Mouse (Mus musculus): ENCODE measurements around the gene Tmcc1. TPM values are rescaled to one million over a fixed set of nuclear protein-coding genes. Genes with fewer than 3 reads are reported as not detected.

Tmcc1 gene
- polyA plus RNA-seq, 1 experiment from 2014 or later = 21.0 TPM

DNA sequence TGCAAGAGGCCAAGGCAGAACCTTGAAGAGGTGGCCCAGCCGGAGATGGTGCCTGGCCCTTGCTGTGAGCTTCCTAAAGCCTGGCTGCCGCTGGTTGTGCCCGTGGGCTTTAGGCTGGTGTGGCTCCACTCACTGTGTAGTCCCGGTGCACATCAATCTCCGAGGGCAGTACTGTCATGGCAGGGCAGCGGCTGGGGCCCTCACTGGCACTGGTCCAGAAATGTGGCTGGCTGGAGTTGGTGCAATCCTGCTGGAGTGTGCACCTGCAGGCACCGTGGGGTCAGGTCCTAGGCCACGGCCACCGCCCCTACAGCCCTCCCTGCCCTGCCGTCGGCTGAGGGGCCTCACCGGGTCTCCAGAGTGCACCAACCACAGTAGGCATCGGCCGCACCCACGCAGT lies 215.5 kb downstream of the Tmcc1 start:
- no peak for DNase-seq (ENCODE audit: low spot score)
- Histone ChIP-seq H3K36me3 (ENCODE audit: control insufficient read depth, insufficient read depth, low read length) (no peaks in the 10 kb centered on the region), H3K9me3 (ENCODE audit: control insufficient read depth, low read length) (no peaks in the 10 kb centered on the region), H3K9ac (ENCODE audit: low read length) (no peak overlapping the region; the same call in 1 of the 2 replicates), H3K4me2 (ENCODE audit: low read depth, low read length, severe bottlenecking) (no peak overlapping the region), H3K27me3 (ENCODE audit: control insufficient read depth, insufficient read depth, low read length) (no peaks in the 10 kb centered on the region), H3K4me3 (ENCODE audit: low read depth, low read length) (no peak overlapping the region), H3K27ac (ENCODE audit: low read depth, low read length) (no peak overlapping the region), H3K4me1 (replicated peaks; ENCODE audit: control insufficient read depth, insufficient read depth, low read length) (no peaks in the 10 kb centered on the region)
- ATAC-seq (replicated peaks; ENCODE audit: low FRiP score) = no peak
- WGBS = 91% methylated on average over 15 of the region's 15 CpGs

DNA sequence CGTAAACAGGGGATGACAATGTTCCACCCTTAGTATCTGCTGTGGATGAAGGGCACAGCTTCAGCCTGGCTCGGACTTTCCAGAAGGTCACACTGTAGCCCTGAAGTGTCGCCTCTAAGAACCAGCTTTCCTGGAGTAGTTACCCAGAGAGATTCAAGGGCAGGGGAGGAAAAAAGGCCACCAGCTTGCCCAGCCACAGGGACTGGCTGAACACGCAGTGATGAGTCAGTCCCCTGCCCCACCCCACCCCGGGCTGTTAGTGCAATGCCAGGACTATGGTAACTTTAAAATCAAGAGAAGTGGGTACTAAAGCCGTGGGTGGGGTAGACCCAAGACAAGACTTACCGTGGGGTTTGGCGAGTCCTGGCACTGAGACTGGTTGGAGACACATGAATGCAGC lies 217.7 kb downstream of the Tmcc1 start:
- H3K9me3 ChIP-seq (ENCODE audit: control insufficient read depth, low read length) = no peaks in the 10 kb centered on the region
- no peaks in the 10 kb centered on the region for H3K36me3 ChIP-seq (ENCODE audit: control insufficient read depth, insufficient read depth, low read length)
- H3K27me3 ChIP-seq (ENCODE audit: control insufficient read depth, insufficient read depth, low read length) = no peaks in the 10 kb centered on the region
- H3K27ac ChIP-seq (ENCODE audit: low read depth, low read length) = no peak overlapping the region
- ATAC-seq (replicated peaks; ENCODE audit: low FRiP score) (no peak), DNase-seq (ENCODE audit: low spot score) (no peak)
- 94% methylated on average over 8 of the region's 8 CpGs for WGBS
- no peak overlapping the region for H3K4me3 ChIP-seq (ENCODE audit: low read depth, low read length)
- no peak overlapping the region for H3K4me2 ChIP-seq (ENCODE audit: low read depth, low read length, severe bottlenecking)
- H3K4me1 ChIP-seq (replicated peaks; ENCODE audit: control insufficient read depth, insufficient read depth, low read length) = 0 out of 2 replicates have a peak, but pooled peaks cover 2% of the 10 kb centered on the region
- no peak overlapping the region for H3K9ac ChIP-seq (ENCODE audit: low read length)

DNA sequence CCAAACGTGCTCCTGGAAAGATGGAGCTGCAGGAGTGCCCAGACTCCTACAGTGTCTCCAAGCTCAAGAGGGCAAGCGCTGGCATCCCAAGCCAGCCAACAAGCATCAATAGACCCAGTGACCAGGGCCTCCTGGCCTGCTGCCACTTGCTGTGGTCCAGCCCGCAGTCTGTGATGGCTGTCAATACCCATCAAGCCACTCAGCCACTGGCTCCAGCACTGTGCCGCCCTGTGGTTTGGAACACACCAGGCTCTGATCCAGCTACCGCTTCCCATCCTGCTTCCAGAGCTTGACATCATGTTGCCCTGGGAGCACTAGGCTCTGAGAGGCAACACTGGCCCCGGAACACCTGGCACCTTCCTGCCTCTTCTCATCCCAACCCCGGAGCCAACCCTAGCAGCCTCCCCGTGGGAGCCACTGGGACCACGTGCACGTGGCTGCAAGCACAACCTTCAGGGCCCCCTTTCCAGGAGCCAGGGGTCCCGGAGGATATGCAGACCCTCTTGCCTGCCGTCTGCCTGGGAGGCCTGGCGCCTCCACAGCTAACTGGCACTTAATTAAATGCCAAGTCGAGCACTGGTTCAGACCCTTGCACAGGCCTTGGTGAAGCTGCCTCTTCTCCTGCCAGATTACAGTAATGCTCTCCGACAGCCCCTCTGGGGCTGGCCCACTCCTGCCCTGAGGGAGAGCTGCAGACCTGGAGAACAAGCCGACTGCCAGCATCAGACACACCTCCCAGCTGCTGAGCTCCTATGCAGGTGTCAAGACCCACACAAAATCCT lies 219.2 kb downstream of the Tmcc1 start:
- WGBS = 79% methylated on average over 16 of the region's 16 CpGs

DNA sequence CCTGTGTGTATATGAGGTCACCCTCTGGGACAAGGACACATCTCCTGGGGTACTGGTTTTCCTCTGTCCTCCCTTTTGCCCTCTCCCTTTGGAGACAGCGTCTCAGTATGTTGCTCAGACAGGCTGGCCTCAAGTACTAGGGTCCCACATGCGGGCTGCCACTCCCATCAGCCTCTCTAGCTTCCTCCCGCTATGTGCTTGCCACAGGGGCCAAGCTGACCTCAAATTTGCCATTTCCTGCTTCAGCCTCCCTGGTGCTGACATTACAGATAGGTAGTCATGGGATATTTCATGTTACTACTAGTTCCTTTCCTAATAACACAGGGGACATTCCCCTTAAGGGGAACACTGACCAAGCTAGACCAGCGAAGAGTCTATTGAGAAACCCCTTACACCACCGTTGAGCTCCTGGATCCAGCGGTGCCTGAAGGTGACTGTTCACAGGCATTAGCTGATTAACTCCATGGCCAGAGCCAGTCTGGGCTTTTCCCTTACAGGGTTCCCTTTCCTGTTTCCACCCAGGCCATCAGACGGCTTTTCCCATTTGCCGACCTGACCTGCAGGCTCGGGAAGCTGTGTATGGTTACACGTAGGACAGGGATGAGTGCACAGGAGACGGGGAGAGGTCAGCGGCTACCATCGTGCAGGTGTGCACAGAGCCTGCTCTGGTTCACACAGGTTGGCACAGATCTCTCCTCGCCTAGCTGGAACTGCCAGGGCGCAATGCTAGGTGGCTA lies 220.0 kb downstream of the Tmcc1 start:
- Histone ChIP-seq H3K27ac (ENCODE audit: low read depth, low read length) (no peak overlapping the region), H3K27me3 (ENCODE audit: control insufficient read depth, insufficient read depth, low read length) (no peaks in the 10 kb centered on the region), H3K4me2 (ENCODE audit: low read depth, low read length, severe bottlenecking) (no peak overlapping the region), H3K9ac (ENCODE audit: low read length) (no peak overlapping the region), H3K4me3 (ENCODE audit: low read depth, low read length) (no peak overlapping the region), H3K36me3 (ENCODE audit: control insufficient read depth, insufficient read depth, low read length) (no peaks in the 10 kb centered on the region), H3K4me1 (replicated peaks; ENCODE audit: control insufficient read depth, insufficient read depth, low read length) (0 out of 2 replicates have a peak, but pooled peaks cover 2% of the 10 kb centered on the region), H3K9me3 (ENCODE audit: control insufficient read depth, low read length) (no peaks in the 10 kb centered on the region)
- 85% methylated on average over 15 of the region's 15 CpGs for WGBS
- no peak for DNase-seq (ENCODE audit: low spot score)
- ATAC-seq (replicated peaks; ENCODE audit: low FRiP score) = no peak

More for the DNA sequence above, 219.2 kb downstream of the Tmcc1 start:
- Histone ChIP-seq H3K4me3 (ENCODE audit: low read depth, low read length) (no peak overlapping the region), H3K9ac (ENCODE audit: low read length) (no peak overlapping the region), H3K27ac (ENCODE audit: low read depth, low read length) (no peak overlapping the region), H3K27me3 (ENCODE audit: control insufficient read depth, insufficient read depth, low read length) (no peaks in the 10 kb centered on the region), H3K9me3 (ENCODE audit: control insufficient read depth, low read length) (no peaks in the 10 kb centered on the region), H3K4me1 (replicated peaks; ENCODE audit: control insufficient read depth, insufficient read depth, low read length) (0 out of 2 replicates have a peak, but pooled peaks cover 2% of the 10 kb centered on the region), H3K36me3 (ENCODE audit: control insufficient read depth, insufficient read depth, low read length) (no peaks in the 10 kb centered on the region), H3K4me2 (ENCODE audit: low read depth, low read length, severe bottlenecking) (no peak overlapping the region)
- DNase-seq (ENCODE audit: low spot score) (no peak), ATAC-seq (replicated peaks; ENCODE audit: low FRiP score) (no peak)

DNA sequence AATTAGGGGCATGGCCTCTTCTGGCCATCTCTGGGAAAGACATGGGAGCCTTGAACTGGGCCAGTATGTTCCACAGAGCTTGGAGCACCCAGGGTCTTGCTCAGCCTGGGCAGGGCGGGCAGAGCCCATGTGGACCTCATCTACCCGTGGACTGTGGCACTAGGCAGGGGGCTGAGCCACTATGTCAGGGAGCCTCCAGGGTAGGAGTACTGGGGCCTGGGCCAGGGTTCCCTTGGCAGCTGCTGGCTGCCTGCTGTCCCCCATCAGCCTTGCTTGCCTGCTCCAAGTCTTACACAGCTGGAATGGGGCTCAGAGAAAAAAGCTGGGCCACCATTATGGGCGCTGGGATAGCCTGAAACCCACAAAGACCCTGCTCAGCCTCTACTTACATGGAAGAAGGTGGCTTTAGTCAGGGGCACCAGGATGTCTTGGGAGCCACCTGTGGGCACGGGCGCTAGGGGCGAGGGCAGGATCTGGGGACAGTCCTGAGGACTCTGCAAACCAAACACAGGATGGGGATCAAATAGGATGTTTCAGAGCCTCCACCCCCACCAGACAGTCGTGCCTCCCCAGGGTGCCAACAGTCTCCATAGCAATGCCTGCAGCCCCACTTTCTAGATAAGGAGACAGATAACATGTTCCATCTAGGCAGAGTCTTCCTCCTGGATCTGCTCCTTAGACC lies 221.1 kb downstream of the Tmcc1 start:
- Histone ChIP-seq H3K36me3 (ENCODE audit: control insufficient read depth, insufficient read depth, low read length) (no peaks in the 10 kb centered on the region), H3K4me2 (ENCODE audit: low read depth, low read length, severe bottlenecking) (no peak overlapping the region), H3K27me3 (ENCODE audit: control insufficient read depth, insufficient read depth, low read length) (no peaks in the 10 kb centered on the region), H3K4me1 (replicated peaks; ENCODE audit: control insufficient read depth, insufficient read depth, low read length) (0 out of 2 replicates have a peak, but pooled peaks cover 3% of the 10 kb centered on the region), H3K27ac (ENCODE audit: low read depth, low read length) (no peak overlapping the region), H3K9ac (ENCODE audit: low read length) (no peak overlapping the region), H3K9me3 (ENCODE audit: control insufficient read depth, low read length) (no peaks in the 10 kb centered on the region), H3K4me3 (ENCODE audit: low read depth, low read length) (no peak overlapping the region)
- 81% methylated on average over 7 of the region's 7 CpGs for WGBS
- no peak; the same call in 1 of the 2 replicates for ATAC-seq (replicated peaks; ENCODE audit: low FRiP score)
- DNase-seq (ENCODE audit: low spot score) = no peak

DNA sequence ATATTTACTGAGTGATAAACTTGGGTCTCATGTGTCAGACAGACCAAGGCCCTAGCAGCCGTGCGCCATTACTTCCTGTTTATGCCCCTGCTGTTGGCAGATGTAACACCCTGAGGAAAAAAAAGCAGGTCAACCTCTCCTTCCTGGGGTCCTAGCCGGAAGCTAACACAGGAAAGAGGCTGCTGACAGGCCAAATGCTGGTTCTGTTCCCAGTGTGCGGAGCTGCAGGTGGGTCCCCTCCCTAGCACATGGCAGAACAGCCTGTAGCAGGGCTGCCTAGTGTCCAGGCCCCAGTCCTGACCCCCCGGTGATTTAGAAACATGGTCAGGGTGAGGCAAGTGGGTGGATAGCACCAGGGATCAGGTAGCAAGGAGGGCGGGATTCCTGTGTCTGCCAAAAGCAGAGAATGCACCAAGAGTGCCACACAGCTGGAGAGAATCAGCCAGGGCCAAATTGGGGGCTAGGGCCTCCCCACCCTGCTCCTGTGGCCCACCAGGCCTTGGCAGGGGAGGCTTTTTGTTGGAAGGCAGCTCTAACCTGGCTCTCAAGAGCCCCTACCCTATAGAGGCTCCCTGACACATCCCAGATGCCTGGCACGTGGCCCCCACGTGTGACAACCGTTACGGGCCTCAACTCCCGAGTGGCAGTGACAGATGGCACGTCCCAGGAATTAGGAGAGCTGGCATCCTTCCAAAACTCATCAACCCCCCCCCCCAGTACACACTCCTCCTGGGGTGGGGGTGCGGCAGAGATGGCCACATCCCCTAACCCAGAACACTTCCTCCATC lies 221.8 kb downstream of the Tmcc1 start:
- H3K4me3 ChIP-seq (ENCODE audit: low read depth, low read length) = no peak overlapping the region
- ATAC-seq (replicated peaks; ENCODE audit: low FRiP score) (no peak), DNase-seq (ENCODE audit: low spot score) (no peak)
- 76% methylated on average over 13 of the region's 13 CpGs for WGBS
- H3K9me3 ChIP-seq (ENCODE audit: control insufficient read depth, low read length) = no peaks in the 10 kb centered on the region
- 0 out of 2 replicates have a peak, but pooled peaks cover 3% of the 10 kb centered on the region for H3K4me1 ChIP-seq (replicated peaks; ENCODE audit: control insufficient read depth, insufficient read depth, low read length)
- H3K9ac ChIP-seq (ENCODE audit: low read length) = no peak overlapping the region
- H3K27me3 ChIP-seq (ENCODE audit: control insufficient read depth, insufficient read depth, low read length) = no peaks in the 10 kb centered on the region
- no peak overlapping the region for H3K4me2 ChIP-seq (ENCODE audit: low read depth, low read length, severe bottlenecking)
- no peaks in the 10 kb centered on the region for H3K36me3 ChIP-seq (ENCODE audit: control insufficient read depth, insufficient read depth, low read length)
- no peak overlapping the region for H3K27ac ChIP-seq (ENCODE audit: low read depth, low read length)

DNA sequence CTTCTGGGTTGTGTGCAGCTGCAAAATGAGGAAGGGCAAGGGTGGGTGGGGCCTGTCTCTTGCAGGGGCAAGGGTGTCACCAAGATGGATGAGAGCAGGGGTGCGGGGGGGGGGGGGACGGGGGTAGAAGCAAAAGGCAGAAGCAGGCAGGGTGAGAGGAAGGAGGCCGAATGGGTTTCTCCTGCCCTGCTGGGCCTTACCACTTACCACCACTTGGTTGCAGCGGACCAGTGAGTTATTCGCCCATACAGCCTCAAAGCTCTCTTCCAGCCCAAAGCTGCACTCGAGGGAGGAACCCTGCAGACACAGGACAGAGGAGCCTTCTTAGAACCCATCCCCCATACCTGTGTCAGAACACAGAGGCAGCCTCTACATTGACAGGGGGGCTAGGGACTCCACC lies 223.3 kb downstream of the Tmcc1 start:
- 61% methylated on average over 4 of the region's 6 CpGs for WGBS
- Histone ChIP-seq H3K27me3 (ENCODE audit: control insufficient read depth, insufficient read depth, low read length) (no peaks in the 10 kb centered on the region), H3K9ac (ENCODE audit: low read length) (no peak overlapping the region), H3K9me3 (ENCODE audit: control insufficient read depth, low read length) (no peaks in the 10 kb centered on the region), H3K36me3 (ENCODE audit: control insufficient read depth, insufficient read depth, low read length) (no peaks in the 10 kb centered on the region), H3K27ac (ENCODE audit: low read depth, low read length) (no peak overlapping the region), H3K4me3 (ENCODE audit: low read depth, low read length) (no peak overlapping the region), H3K4me1 (replicated peaks; ENCODE audit: control insufficient read depth, insufficient read depth, low read length) (0 out of 2 replicates have a peak, but pooled peaks cover 3% of the 10 kb centered on the region), H3K4me2 (ENCODE audit: low read depth, low read length, severe bottlenecking) (no peak overlapping the region)
- DNase-seq (ENCODE audit: low spot score) = no peak
- ATAC-seq (replicated peaks; ENCODE audit: low FRiP score) = no peak

DNA sequence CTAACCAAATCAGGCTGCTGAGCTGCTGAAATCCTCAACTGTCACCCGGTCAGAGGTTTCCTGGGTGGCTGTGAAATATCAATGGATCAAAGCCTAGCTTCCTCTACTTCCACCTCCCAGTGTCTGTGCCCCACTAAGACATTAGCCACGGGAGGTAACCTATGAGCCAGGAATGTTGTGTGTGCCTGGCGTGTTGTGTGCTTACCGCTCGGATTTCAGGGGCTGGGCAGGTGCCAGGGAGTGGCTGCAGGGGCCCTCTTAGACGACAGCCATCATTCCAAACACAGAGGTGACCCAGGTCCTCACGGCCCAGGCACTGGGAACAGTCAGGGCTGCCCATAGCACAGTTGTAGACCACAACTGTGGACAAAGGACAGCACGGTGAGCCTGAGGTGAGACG lies 224.2 kb downstream of the Tmcc1 start:
- H3K9ac ChIP-seq (ENCODE audit: low read length) = no peak overlapping the region
- H3K4me1 ChIP-seq (replicated peaks; ENCODE audit: control insufficient read depth, insufficient read depth, low read length) = 0 out of 2 replicates have a peak, but pooled peaks cover 3% of the 10 kb centered on the region
- no peak overlapping the region for H3K27ac ChIP-seq (ENCODE audit: low read depth, low read length)

More for the DNA sequence above, 224.2 kb downstream of the Tmcc1 start:
- H3K27me3 ChIP-seq (ENCODE audit: control insufficient read depth, insufficient read depth, low read length) = no peaks in the 10 kb centered on the region
- no peaks in the 10 kb centered on the region for H3K36me3 ChIP-seq (ENCODE audit: control insufficient read depth, insufficient read depth, low read length)
- ATAC-seq (replicated peaks; ENCODE audit: low FRiP score) (no peak), DNase-seq (ENCODE audit: low spot score) (no peak)
- 79% methylated on average over 9 of the region's 9 CpGs for WGBS
- no peak overlapping the region for H3K4me2 ChIP-seq (ENCODE audit: low read depth, low read length, severe bottlenecking)
- no peaks in the 10 kb centered on the region for H3K9me3 ChIP-seq (ENCODE audit: control insufficient read depth, low read length)
- no peak overlapping the region for H3K4me3 ChIP-seq (ENCODE audit: low read depth, low read length)
